Mouse (Mus musculus): ENCODE results near the gene Chmp6.

- TF ChIP-seq CTCF (IDR thresholded peaks at IDR 0.05) (no peak), EP300 (IDR thresholded peaks at IDR 0.05; ENCODE audit: insufficient read depth, low read depth, low read length) (no peak)
Measured at GRCm38 (mm10) chr11:119925176-119925575, 11.9 kb downstream of the Chmp6 start.
